In the genomic region with DNA sequence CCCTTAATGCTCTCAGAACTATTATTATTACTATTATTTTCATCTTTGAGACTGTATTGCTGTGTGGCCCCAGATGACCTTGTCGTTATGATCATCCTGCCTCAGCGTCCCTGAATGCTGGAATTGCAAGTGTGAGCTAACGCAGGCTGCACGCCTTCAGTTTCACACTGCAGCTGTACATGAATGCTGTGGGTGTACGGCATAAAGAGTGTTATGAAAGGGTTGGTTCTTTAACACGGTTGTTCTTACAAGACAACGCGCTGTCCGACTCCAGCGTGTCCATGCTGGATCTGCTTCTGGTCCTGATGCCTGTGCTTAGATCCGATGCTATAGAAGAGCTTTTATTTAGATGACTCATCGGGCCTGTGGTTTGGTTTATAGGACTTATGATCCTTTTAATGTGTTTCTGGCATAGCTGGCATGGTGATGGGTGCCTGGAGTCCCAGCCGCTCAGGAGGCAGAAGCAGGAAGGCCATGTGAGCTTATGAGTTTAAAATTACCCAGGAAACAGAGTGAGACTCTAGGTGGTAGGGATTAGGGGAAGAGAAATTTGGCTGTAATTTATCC, we compare ENCODE assay signal across 16 mouse cellular contexts. TPM values are rescaled to one million over a fixed set of nuclear protein-coding genes. Genes with fewer than 3 reads are reported as not detected.
"Had no signal": no experiment of that assay in that cellular context is flagged by ENCODE, and none has a peak within 500 bp of the region (broad histone marks: within the 10 kb centered on the region; RNA-seq: fewer than 3 reads in every experiment).

No protein-coding gene starts in this region.

- H3K27ac ChIP-seq: layer of hippocampus, adult 2 months; left cerebral cortex, adult 2 months; limb, embryonic 12.5 days; lung, embryonic 15.5 days; macrophage; midbrain, embryonic 12.5 days; neural tube, embryonic 13.5 days had no signal

- H3K4me1 ChIP-seq: midbrain, embryonic 12.5 days had no signal

- H3K4me2 ChIP-seq: limb, embryonic 12.5 days; lung, embryonic 15.5 days; midbrain, embryonic 12.5 days; neural tube, embryonic 13.5 days had no signal

- DNase-seq: kidney, adult 18-20 months; kidney, postnatal 10 days; kidney, postnatal 4 days; lung, postnatal 14 days; thymus, adult 2 months; thymus, postnatal 36 days had no signal

- H3K4me3 ChIP-seq: layer of hippocampus, adult 2 months; left cerebral cortex, adult 2 months; limb, embryonic 12.5 days; lung, embryonic 15.5 days; megakaryocyte, embryonic 14.5 days; midbrain, embryonic 12.5 days; neural tube, embryonic 13.5 days had no signal

- ATAC-seq: midbrain, embryonic 16.5 days had no signal

- H3K27me3 ChIP-seq: limb, embryonic 12.5 days; lung, embryonic 15.5 days; megakaryocyte, embryonic 14.5 days; midbrain, embryonic 12.5 days; neural tube, embryonic 13.5 days had no signal

- H3K9me3 ChIP-seq: limb, embryonic 12.5 days; lung, embryonic 15.5 days; megakaryocyte, embryonic 14.5 days; midbrain, embryonic 12.5 days; neural tube, embryonic 13.5 days had no signal

- H3K9ac ChIP-seq: limb, embryonic 12.5 days; lung, embryonic 15.5 days; midbrain, embryonic 12.5 days; neural tube, embryonic 13.5 days had no signal

RNA-seq across cellular contexts. Expression of a gene that starts 37.5 kb away (rescaled TPM):
- total RNA-seq: left cerebral cortex, adult 2 months had no signal
- polyA plus RNA-seq: liver, embryonic 16.5 days; macrophage had no signal
